Mouse (Mus musculus) forebrain, embryonic 15.5 days (tissue): ENCODE data around the gene Lmcd1. TPM values are rescaled to one million over a fixed set of nuclear protein-coding genes. Genes with fewer than 3 reads are reported as not detected.

Source experiments
- ATAC-seq: fragments of 200-750 bp; cut with Nextera tagmentation; replicated peaks from 2 replicates; pipeline ENCODE4 v1.8.0; 2017; ENCODE audit warnings: mild to moderate bottlenecking, moderate TSS enrichment, moderate library complexity
- H3K27ac ChIP-seq: fragments of 300-500 bp; sonication (generic); replicated peaks from 2 replicates; pipeline ENCODE4 v1.5.1; 2015; ENCODE audit warnings: mild to moderate bottlenecking, inconsistent platforms
- H3K27me3 ChIP-seq: fragments of 300-500 bp; sonication (generic); 2 replicates; pipeline ENCODE4 v1.6.1; 2015; ENCODE audit warnings: inconsistent platforms
- H3K36me3 ChIP-seq: fragments of 300-500 bp; sonication (generic); 2 replicates; pipeline ENCODE4 v1.6.1; 2015; ENCODE audit warnings: mild to moderate bottlenecking, inconsistent platforms
- H3K4me1 ChIP-seq: fragments of 300-500 bp; sonication (generic); 2 replicates; pipeline ENCODE4 v1.6.1; 2015; ENCODE audit warnings: inconsistent platforms
- H3K4me2 ChIP-seq: fragments of 300-500 bp; sonication (generic); replicated peaks from 2 replicates; pipeline ENCODE4 v1.6.1; 2015; ENCODE audit warnings: mild to moderate bottlenecking, inconsistent platforms
- H3K4me3 ChIP-seq: fragments of 300-500 bp; sonication (generic); 2 replicates; pipeline ENCODE4 v1.5.1; 2015; ENCODE audit warnings: mild to moderate bottlenecking, inconsistent platforms
- H3K9ac ChIP-seq: fragments of 300-500 bp; sonication (generic); replicated peaks from 2 replicates; pipeline ENCODE4 v1.6.1; 2015; ENCODE audit warnings: mild to moderate bottlenecking, inconsistent platforms
- H3K9me3 ChIP-seq: fragments of 300-500 bp; sonication (generic); 2 replicates; pipeline ENCODE4 v1.6.1; 2016; ENCODE audit warnings: inconsistent platforms
- WGBS: fragments of 180-500 bp; shearing (Covaris S2); methylation state at CpG from one replicate; pipeline ENCODE4 v1.1.7; 2015; ENCODE audit warnings: mixed read lengths; 5-methylcytosine and 5-hydroxymethylcytosine counted together
- polyA plus RNA-seq: library from polyadenylated mRNA; unstranded; fragments of >200 nt; fragmentation: Nextera tagmentation; extraction: Ambion mirVana; gene quantifications from 2 replicates; pipeline ENCODE4 v1.2.1, GENCODE M21; 2015

The Lmcd1 gene
- polyA plus RNA-seq, 1 experiment from 2014 or later = 14.2 TPM

DNA sequence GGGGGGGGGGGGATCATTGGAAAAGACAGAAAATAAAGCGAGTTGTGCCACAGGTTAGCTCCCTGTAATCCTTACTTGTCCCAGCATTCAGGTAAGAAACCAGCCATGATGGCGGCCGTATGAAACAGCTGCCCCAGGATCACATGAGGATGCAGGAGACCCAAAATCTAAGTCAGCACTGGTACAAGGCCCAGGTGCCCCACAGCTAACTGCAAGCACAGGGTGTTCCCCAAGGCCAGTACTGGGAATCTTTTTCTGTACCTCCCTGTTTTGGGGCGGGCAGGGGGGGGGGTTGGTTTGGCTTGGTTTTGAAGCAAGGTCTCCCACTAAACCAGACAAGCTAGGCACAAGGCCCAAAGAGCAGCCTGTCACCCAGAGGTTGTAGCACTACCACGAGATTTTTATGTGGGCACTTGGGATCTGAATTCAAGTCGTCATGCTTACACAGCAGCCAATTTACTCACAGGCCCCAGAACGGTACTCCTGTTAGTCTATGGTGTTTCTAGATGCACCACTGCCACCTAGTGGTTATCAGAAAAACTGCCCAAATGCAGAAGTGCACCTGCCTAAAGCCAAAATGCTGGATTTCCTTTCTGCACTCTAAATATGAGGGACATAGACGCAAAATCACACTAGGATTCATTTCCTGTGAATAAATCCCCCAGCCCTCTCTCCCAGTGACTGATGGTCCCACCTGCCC, 100.5 kb downstream of the Lmcd1 start:
- Histone ChIP-seq H3K4me2 (no peak overlapping the region), H3K9me3 (no peaks in the 10 kb centered on the region), H3K36me3 (no peaks in the 10 kb centered on the region), H3K27ac (no peak overlapping the region), H3K27me3 (no peaks in the 10 kb centered on the region), H3K9ac (no peak overlapping the region), H3K4me1 (no peaks in the 10 kb centered on the region), H3K4me3 (no peak overlapping the region)
- ATAC-seq = peak; percentile 74
- 47% methylated on average over 8 of the region's 8 CpGs for WGBS

DNA sequence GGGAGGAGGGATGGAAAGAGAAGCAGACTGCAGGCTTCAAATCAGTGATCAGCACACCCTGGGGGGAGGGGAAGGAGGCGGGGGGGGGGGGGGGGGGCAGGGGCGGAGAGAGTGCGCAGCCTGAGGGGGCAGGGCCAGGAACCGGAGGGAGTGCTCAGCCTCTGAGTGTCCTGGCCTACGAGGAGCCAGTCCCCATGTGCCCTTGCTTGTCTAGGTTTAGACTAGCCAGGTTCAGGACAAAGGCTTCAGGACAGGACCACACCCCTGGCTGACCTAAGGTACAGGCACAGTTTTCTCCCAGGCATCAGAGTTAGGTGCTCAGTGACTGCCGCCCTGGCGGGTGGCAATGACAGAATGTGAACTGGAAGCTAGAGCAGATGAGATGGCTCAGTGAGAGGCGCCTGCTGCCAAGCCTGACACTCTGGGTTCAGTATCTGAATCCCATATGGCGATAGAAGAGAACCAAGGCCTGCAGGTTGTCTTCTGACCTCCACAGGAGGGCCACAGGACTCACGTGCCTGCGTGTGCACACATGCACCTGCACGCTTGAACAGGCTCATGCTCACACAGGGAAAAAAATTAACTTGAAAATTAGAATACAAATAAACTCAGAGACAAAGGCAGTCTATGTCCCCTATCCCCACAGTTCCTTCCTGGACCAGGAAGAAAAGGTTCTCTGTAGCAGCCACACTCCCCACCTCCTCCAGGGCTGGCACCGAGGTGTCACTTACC, 102.3 kb downstream of the Lmcd1 start:
- 68% methylated on average over 10 of the region's 13 CpGs for WGBS
- no peaks in the 10 kb centered on the region for H3K36me3 ChIP-seq
- H3K9me3 ChIP-seq = no peaks in the 10 kb centered on the region
- no peak for ATAC-seq
- no peak overlapping the region for H3K9ac ChIP-seq
- no peak overlapping the region for H3K4me3 ChIP-seq
- no peaks in the 10 kb centered on the region for H3K27me3 ChIP-seq
- H3K27ac ChIP-seq = no peak overlapping the region
- H3K4me1 ChIP-seq = no peaks in the 10 kb centered on the region
- H3K4me2 ChIP-seq = no peak overlapping the region

DNA sequence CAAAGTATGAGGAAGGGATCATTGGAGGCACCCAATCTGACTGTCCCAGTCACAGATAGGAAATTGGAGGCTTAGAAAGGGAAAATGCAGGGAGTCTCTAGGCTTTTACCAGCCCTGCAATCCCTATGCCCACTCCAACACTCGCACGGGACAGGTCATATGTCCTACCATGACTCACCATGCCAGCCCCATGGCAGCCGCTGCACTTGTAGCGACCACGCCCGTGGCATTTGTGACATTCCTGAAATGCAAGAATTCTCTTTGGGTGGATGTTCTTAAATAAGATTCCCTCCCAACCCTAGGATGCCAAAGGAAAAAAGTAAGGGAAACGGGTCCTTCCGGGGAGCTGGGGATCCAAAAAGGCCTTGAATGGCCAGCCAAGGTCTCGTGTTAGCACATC, 105.5 kb downstream of the Lmcd1 start:
- WGBS = 92% methylated on average over 9 of the region's 9 CpGs
- no peak overlapping the region for H3K4me3 ChIP-seq
- H3K36me3 ChIP-seq = no peaks in the 10 kb centered on the region
- H3K27ac ChIP-seq = no peak overlapping the region
- no peaks in the 10 kb centered on the region for H3K4me1 ChIP-seq
- no peaks in the 10 kb centered on the region for H3K9me3 ChIP-seq
- H3K27me3 ChIP-seq = no peaks in the 10 kb centered on the region
- no peak overlapping the region for H3K4me2 ChIP-seq
- no peak overlapping the region for H3K9ac ChIP-seq
- no peak for ATAC-seq

Other genes with a start within 250 kb of the Lmcd1 start
- 0.13 TPM in 1 of 2 replicates, not detected in the other for gene Ssu2, start 114.3 kb downstream of the Lmcd1 start, polyA plus RNA-seq
- not detected in 2 replicates for gene Cav3, start 185.7 kb downstream of the Lmcd1 start, polyA plus RNA-seq
- 0.55 and 0.62 TPM in 2 replicates for gene Oxtr, start 216.2 kb downstream of the Lmcd1 start, polyA plus RNA-seq